Mouse (Mus musculus) kidney, embryonic 16.5 days (tissue): ENCODE measurements around the gene Shf. TPM values are rescaled to one million over a fixed set of nuclear protein-coding genes. Genes with fewer than 3 reads are reported as not detected.
A peak's percentile ranks its signal among the peaks of the same experiment; 100 is the strongest.

Source experiments
- ATAC-seq: fragments of 200-750 bp; cut with Nextera tagmentation; 2 replicates; pipeline ENCODE4 v1.8.0; 2017; ENCODE audit warnings: moderate TSS enrichment; ENCODE audit not compliant: low FRiP score, low TSS enrichment
- H3K27ac ChIP-seq: fragments of 300-500 bp; sonication (generic); 2 replicates; pipeline ENCODE4 v1.5.1; 2014; ENCODE audit warnings: low read length
- H3K27me3 ChIP-seq: fragments of 300-500 bp; sonication (generic); 2 replicates; pipeline ENCODE4 v1.6.1; 2014; ENCODE audit warnings: low read length, control low read depth, mixed read lengths; ENCODE audit not compliant: insufficient read depth
- H3K36me3 ChIP-seq: fragments of 300-500 bp; sonication (generic); 2 replicates; pipeline ENCODE4 v1.6.1; 2014; ENCODE audit warnings: low read length, control low read depth, mixed read lengths; ENCODE audit not compliant: insufficient read depth
- H3K4me1 ChIP-seq: fragments of 300-500 bp; sonication (generic); 2 replicates; pipeline ENCODE4 v1.6.1; 2014; ENCODE audit warnings: low read length, control low read depth, mixed read lengths; ENCODE audit not compliant: insufficient read depth
- H3K4me2 ChIP-seq: fragments of 300-500 bp; sonication (generic); replicated peaks from 2 replicates; pipeline ENCODE4 v1.6.1; 2014; ENCODE audit warnings: low read depth, low read length
- H3K4me3 ChIP-seq: fragments of 300-500 bp; sonication (generic); 2 replicates; pipeline ENCODE4 v1.5.1; 2014; ENCODE audit warnings: mild to moderate bottlenecking, low read length
- H3K9ac ChIP-seq: fragments of 300-500 bp; sonication (generic); replicated peaks from 2 replicates; pipeline ENCODE4 v1.6.1; 2014; ENCODE audit warnings: low read length
- H3K9me3 ChIP-seq: fragments of 300-500 bp; sonication (generic); 2 replicates; pipeline ENCODE4 v1.6.1; 2016; ENCODE audit warnings: low read length, control low read depth
- WGBS: fragments of 180-500 bp; shearing (Covaris S2); extraction: QIAGEN DNeasy Blood & Tissue Kit; methylation state at CpG from one replicate; pipeline ENCODE4 v1.1.7; 2014; 5-methylcytosine and 5-hydroxymethylcytosine counted together
- polyA plus RNA-seq: library from polyadenylated mRNA; unstranded; fragments of >200 nt; fragmentation: Nextera tagmentation; extraction: Ambion mirVana; gene quantifications from 2 replicates; pipeline ENCODE4 v1.2.1, GENCODE M21; 2015

Gene Shf
- polyA plus RNA-seq, 1 experiment from 2014 or later: 2.0 TPM

- no peak overlapping the region for H3K4me2 ChIP-seq
- 0 out of 2 replicates have a peak, but pooled peaks cover 5% of the 10 kb centered on the region for H3K27me3 ChIP-seq
- H3K9ac ChIP-seq: no peak overlapping the region
- no peak overlapping the region for H3K4me3 ChIP-seq
- no peaks in the 10 kb centered on the region for H3K9me3 ChIP-seq
- no peaks in the 10 kb centered on the region for H3K36me3 ChIP-seq
- WGBS: 45% methylated on average over 2 of the region's 2 CpGs
- no peak for ATAC-seq
- no peak overlapping the region for H3K27ac ChIP-seq
- H3K4me1 ChIP-seq: peaks cover 17% of the 10 kb centered on the region; the same call in 1 of the 2 replicates
Observed at GRCm38 (mm10) chr2:122379292-122379650, 10.3 kb upstream of the Shf start.

- H3K9ac ChIP-seq: peak overlapping the region; percentile 53; the same call in 1 of the 2 replicates
- peak overlapping the region; percentile 75 for H3K27ac ChIP-seq
- ATAC-seq: no peak
- H3K4me2 ChIP-seq: peak overlapping the region; percentile 60
- 0 out of 2 replicates have a peak, but pooled peaks cover 5% of the 10 kb centered on the region for H3K27me3 ChIP-seq
- WGBS: 17% methylated on average over 8 of the region's 8 CpGs
- peak overlapping the region; percentile 80 for H3K4me3 ChIP-seq
- no peaks in the 10 kb centered on the region for H3K36me3 ChIP-seq
- no peaks in the 10 kb centered on the region for H3K9me3 ChIP-seq
- peaks cover 17% of the 10 kb centered on the region; the same call in 1 of the 2 replicates for H3K4me1 ChIP-seq
Observed at GRCm38 (mm10) chr2:122378421-122379291, 9.7 kb upstream of the Shf start.

GRCm38 (mm10) chr2:122377751-122378246 is 8.8 kb upstream of the Shf start:
- Histone ChIP-seq H3K27ac (peak overlapping the region; percentile 93), H3K36me3 (no peaks in the 10 kb centered on the region), H3K9ac (peak overlapping the region; percentile 73), H3K9me3 (no peaks in the 10 kb centered on the region), H3K27me3 (0 out of 2 replicates have a peak, but pooled peaks cover 5% of the 10 kb centered on the region), H3K4me1 (peaks cover 17% of the 10 kb centered on the region; the same call in 1 of the 2 replicates), H3K4me2 (peak overlapping the region; percentile 60), H3K4me3 (peak overlapping the region; percentile 80)
- WGBS: under 1% methylated on average over 26 of the region's 26 CpGs
- peak; percentile 88 for ATAC-seq

GRCm38 (mm10) chr2:122377215-122377674 is 8.3 kb upstream of the Shf start:
- peak overlapping the region; percentile 93 for H3K27ac ChIP-seq
- H3K4me3 ChIP-seq: peak overlapping the region; percentile 80
- under 1% methylated on average over 28 of the region's 28 CpGs for WGBS

GRCm38 (mm10) chr2:122376041-122376561 is 7.1 kb upstream of the Shf start:
- Histone ChIP-seq H3K27ac (peak overlapping the region; percentile 95), H3K9ac (peak overlapping the region; percentile 80), H3K4me2 (peak overlapping the region; percentile 93), H3K36me3 (no peaks in the 10 kb centered on the region), H3K4me3 (peak overlapping the region; percentile 84), H3K4me1 (peaks cover 17% of the 10 kb centered on the region; the same call in 1 of the 2 replicates), H3K9me3 (no peaks in the 10 kb centered on the region), H3K27me3 (0 out of 2 replicates have a peak, but pooled peaks cover 5% of the 10 kb centered on the region)
- WGBS: under 1% methylated on average over 22 of the region's 22 CpGs
- no peak for ATAC-seq

More at GRCm38 (mm10) chr2:122377215-122377674, 8.3 kb upstream of the Shf start:
- peaks cover 17% of the 10 kb centered on the region; the same call in 1 of the 2 replicates for H3K4me1 ChIP-seq
- 0 out of 2 replicates have a peak, but pooled peaks cover 5% of the 10 kb centered on the region for H3K27me3 ChIP-seq
- no peaks in the 10 kb centered on the region for H3K9me3 ChIP-seq
- no peaks in the 10 kb centered on the region for H3K36me3 ChIP-seq
- ATAC-seq: peak; percentile 91
- H3K9ac ChIP-seq: peak overlapping the region; percentile 73
- peak overlapping the region; percentile 60 for H3K4me2 ChIP-seq

GRCm38 (mm10) chr2:122375391-122375991 is 6.5 kb upstream of the Shf start:
- Histone ChIP-seq H3K4me1 (peaks cover 13% of the 10 kb centered on the region; the same call in 1 of the 2 replicates), H3K4me3 (peak overlapping the region; percentile 84), H3K4me2 (peak overlapping the region; percentile 93), H3K9me3 (no peaks in the 10 kb centered on the region), H3K27ac (peak overlapping the region; percentile 95), H3K27me3 (0 out of 2 replicates have a peak, but pooled peaks cover 5% of the 10 kb centered on the region), H3K9ac (peak overlapping the region; percentile 80), H3K36me3 (no peaks in the 10 kb centered on the region)
- peak; percentile 84 for ATAC-seq
- under 1% methylated on average over 32 of the region's 32 CpGs for WGBS

- Histone ChIP-seq H3K27me3 (0 out of 2 replicates have a peak, but pooled peaks cover 6% of the 10 kb centered on the region), H3K4me3 (peak overlapping the region; percentile 84), H3K4me1 (peaks cover 12% of the 10 kb centered on the region; the same call in 1 of the 2 replicates), H3K4me2 (peak overlapping the region; percentile 93), H3K36me3 (no peaks in the 10 kb centered on the region), H3K9me3 (no peaks in the 10 kb centered on the region), H3K27ac (no peak overlapping the region), H3K9ac (peak overlapping the region; percentile 66)
- 21% methylated on average over 23 of the region's 23 CpGs for WGBS
- ATAC-seq: no peak
Observed at GRCm38 (mm10) chr2:122374666-122375331, 5.8 kb upstream of the Shf start.

GRCm38 (mm10) chr2:122374012-122374411 is 5.0 kb upstream of the Shf start:
- H3K4me2 ChIP-seq: no peak overlapping the region
- peaks cover 10% of the 10 kb centered on the region; the same call in 1 of the 2 replicates for H3K27me3 ChIP-seq
- no peak overlapping the region for H3K4me3 ChIP-seq
- no peak overlapping the region for H3K9ac ChIP-seq
- ATAC-seq: no peak
- no peaks in the 10 kb centered on the region for H3K9me3 ChIP-seq
- H3K4me1 ChIP-seq: peaks cover 17% of the 10 kb centered on the region
- H3K36me3 ChIP-seq: no peaks in the 10 kb centered on the region
- H3K27ac ChIP-seq: no peak overlapping the region
- WGBS: 78% methylated on average over 5 of the region's 5 CpGs

- Histone ChIP-seq H3K4me1 (peaks cover 17% of the 10 kb centered on the region), H3K27me3 (peaks cover 10% of the 10 kb centered on the region; the same call in 1 of the 2 replicates), H3K9me3 (no peaks in the 10 kb centered on the region), H3K27ac (no peak overlapping the region), H3K4me3 (no peak overlapping the region), H3K36me3 (no peaks in the 10 kb centered on the region), H3K9ac (no peak overlapping the region), H3K4me2 (no peak overlapping the region)
- 87% methylated on average over 1 of the region's 1 CpGs for WGBS
- no peak for ATAC-seq
Observed at GRCm38 (mm10) chr2:122372541-122372940, 3.6 kb upstream of the Shf start.
